Mouse (Mus musculus) large intestine, adult 2 months (tissue): ENCODE results near the gene Hoga1. TPM values are rescaled to one million over a fixed set of nuclear protein-coding genes. Genes with fewer than 3 reads are reported as not detected.
A peak's percentile ranks its signal among the peaks of the same experiment; 100 is the strongest.
"Not testable (repeated sequence)": the region's sequence is repeated elsewhere in the genome, so short reads cannot be mapped to it uniquely, and the experiment has no call there.

Experiments used
- DNase-seq: peaks from one replicate; pipeline ENCODE4 v3.0.0-alpha.2; 2012; ENCODE audit warnings: low read depth, low spot score
- WGBS: fragments of 180-500 bp; shearing (Covaris S2); methylation state at CpG from one replicate; pipeline ENCODE4 v1.1.7; 2018; 5-methylcytosine and 5-hydroxymethylcytosine counted together
- polyA plus RNA-seq: library from polyadenylated mRNA; depleted of rRNA; stranded (reverse); fragments of >200 nt; gene quantifications from 2 replicates; pipeline ENCODE4 v1.2.3, GENCODE M21; 2012

The Hoga1 gene
- polyA plus RNA-seq, 1 experiment = 0.57 TPM

DNA sequence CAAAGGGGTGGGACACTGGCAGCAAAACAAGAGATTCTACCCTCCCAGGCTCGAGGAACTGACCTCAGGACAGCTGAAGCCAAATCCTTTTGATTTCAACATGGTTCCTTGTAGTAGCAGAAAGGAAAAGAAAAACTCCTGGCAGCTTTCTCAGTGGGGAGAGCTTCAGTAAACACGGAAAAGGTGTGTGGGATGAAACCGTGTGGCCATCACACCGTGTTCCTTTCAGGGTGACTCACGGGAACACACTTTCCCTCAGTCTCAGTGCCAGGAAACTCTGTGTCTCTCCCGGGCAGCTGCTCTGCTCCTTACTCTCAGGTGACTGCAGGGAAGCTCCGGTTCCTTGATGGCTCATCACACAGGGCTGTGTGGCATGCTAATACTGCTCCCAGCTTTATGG lies 13.0 kb downstream of the Hoga1 start:
- 14% methylated on average over 7 of the region's 7 CpGs for WGBS
- no peak for DNase-seq

DNA sequence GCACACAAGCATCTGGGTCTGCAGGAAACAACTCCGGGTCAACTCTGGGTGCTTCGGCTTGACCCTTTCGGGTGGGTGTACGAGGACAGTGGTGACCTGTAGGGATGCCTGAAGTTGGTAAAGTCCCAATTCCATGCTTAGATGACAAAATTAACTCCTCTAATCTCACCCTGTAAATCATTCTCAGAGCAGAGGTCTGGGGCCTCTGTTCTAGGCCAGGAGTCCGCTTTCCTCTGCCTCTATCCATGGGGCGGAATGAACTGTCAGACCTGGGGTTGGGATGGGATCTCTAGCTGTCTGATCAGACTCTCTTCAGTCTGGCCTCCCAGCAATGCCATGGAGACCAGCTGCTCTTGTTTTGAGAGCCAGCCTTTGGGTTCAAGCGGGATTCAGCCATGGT lies 16.0 kb downstream of the Hoga1 start:
- WGBS = 92% methylated on average over 7 of the region's 7 CpGs
- DNase-seq = no peak

DNA sequence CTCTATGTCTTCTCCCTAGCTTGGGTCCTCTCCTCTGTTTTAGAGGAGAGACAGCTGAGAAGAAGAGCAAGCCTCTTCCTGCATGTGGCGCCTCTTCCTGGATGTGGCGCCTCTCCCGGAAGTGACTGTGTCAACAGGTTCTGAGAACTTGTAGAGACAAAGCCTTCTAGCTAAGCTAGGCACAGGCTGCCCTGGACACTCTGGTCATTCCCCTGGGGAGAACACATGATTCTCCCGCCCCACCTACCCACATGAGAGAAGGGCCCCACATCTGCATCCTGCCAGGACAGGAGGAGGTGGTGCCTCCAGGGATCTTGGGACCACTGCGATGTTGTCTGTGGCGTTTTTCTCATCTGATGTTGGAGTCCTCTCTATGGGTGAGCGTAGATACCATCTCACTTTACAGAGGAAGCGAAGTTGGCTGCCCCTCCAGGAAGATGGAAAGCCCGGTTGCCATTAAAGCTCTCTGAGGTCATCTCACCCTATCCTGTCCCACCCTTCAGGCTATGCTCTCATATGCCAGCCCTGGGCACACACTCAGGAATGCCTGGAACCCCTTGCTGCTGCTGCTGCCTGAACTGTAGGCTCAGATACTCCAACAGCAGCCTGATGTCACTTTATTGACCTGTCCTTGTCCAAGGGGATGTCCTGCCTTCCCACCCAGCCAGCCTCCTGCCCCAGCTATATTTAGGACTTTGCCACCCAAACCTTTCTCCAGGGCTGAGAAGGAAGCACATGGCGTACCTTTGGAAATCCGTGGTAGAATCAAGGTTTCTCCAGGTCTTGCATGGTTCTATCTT lies 23.2 kb downstream of the Hoga1 start:
- 78% methylated on average over 11 of the region's 11 CpGs for WGBS
- no peak for DNase-seq

DNA sequence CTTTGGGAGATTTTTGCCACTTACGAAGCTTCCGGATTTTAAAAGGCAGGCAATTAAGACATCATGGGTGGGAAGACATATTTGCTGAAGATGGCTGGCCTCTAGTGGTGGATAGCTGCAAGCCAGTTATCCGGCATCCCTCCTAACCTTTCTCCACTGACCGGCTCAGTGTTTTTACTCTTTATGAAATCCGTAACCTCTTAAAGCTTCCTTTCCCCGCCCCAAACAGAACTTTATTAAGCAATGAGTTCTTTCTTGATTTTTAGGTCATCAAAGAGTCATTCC lies 23.8 kb downstream of the Hoga1 start:
- DNase-seq = no peak
- WGBS = 55% methylated on average over 6 of the region's 6 CpGs

DNA sequence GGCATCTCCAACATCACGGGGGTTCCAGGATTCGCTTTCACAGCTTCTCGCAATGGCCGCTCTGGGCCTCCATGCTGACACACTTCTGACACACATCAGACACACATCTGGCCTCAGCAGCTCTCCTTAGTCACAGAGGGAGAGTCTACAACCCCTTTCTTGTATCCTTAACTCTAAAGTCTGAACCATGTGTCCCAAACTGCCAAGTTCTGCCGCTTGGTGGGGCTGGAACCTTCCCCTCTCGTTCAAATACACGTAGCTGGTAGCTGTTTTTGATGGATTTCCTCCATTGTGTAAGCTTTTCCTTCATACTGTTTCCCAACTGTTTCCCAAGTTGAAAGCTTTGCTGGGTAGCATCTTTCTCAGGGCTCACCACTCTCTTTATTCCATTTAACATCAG lies 25.8 kb downstream of the Hoga1 start:
- 78% methylated on average over 7 of the region's 7 CpGs for WGBS
- DNase-seq = no peak

DNA sequence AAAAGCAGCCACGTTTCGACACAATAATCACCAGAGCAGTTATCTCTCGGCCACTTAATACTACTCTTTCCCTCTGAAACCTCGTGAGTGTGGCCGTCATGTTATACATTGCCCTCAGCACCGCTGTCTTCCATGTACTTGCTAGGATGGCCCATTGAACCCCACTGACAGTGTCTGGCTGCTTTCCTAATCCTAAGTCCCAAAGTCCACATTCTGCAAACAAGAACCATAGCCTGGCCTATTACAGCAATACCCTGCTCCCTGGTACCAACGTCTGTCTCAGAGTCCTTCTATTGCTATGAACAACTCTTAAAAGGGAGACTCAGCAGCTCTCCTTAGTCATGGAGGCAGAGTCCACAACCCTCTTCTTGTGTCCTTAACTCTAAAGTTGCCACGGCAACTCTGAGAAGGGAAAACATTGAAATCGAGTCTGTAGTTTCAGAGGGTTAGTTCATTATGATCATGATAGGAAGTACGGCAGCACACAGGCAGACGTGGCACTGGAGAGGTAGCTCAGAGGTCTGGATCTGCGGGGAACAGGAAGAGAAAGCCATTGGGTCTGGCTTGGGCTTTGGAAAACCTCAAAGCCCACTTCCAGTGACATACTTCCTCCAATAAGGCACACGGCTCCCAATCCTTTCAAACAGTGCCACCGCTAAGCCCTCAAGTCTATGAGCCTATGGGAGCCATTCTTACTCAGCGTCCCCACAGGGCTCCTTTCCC lies 26.6 kb downstream of the Hoga1 start:
- 48% methylated on average over 15 of the region's 15 CpGs for WGBS
- no peak for DNase-seq

DNA sequence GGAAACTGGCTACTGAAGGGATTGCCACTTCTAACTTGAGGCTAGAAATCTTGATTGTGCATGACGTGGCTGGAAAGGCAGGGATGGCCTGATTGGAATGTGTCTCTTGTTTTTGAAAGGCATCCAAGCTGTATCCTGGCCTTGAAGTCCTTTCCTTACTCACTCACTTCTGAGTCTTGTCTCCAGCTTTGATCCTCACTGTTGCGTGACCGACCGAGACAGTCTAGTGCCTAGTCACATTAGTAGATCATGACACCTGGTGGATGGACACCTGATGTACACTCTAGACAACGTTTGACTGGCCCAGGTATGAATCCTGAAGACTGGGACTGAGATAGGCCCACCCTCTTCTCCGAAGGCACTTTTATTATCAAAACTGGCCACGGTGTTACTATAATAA lies 27.4 kb downstream of the Hoga1 start:
- DNase-seq = no peak
- WGBS = 43% methylated on average over 7 of the region's 7 CpGs

DNA sequence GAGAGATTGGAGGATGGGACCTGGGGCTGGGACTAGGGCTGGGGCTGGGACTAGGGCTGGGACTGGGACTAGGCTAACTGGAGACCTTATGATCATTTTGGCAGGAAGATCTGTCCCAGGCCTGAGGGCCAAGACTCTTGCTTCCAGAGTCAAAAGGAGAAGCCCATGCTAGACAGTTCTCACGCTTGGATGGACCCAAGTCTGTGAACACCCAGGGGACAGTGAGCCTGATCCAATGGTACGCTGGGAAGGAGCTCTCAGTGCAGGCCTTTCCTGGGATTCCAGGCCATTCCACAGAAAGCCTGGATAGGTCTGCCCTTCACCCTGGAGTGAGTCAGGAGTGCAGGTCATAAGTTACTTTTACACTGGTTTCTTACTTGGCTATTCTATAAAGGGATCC lies 29.6 kb downstream of the Hoga1 start:
- WGBS = 84% methylated on average over 2 of the region's 2 CpGs
- no peak for DNase-seq

DNA sequence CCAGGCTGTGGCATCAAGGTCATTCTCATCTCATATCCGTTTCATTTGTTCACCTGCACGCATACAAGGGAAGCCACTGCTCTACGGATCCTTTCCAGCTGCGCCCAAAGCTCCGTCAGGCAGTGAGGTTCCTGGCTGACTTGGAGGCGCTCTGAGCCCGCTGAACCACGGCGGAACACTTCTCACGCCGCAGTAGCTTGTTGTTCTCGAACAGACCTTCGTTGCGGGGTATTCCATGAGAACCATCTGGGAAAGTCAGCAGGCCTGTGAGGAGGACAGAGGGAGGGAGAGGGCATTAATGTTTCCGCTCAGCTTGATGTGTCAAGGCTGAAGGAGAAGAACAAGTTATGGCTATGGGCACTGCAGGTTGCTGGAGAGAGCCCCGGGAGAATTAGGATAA lies 30.6 kb downstream of the Hoga1 start:
- no peak for DNase-seq
- WGBS = 90% methylated on average over 16 of the region's 16 CpGs

DNA sequence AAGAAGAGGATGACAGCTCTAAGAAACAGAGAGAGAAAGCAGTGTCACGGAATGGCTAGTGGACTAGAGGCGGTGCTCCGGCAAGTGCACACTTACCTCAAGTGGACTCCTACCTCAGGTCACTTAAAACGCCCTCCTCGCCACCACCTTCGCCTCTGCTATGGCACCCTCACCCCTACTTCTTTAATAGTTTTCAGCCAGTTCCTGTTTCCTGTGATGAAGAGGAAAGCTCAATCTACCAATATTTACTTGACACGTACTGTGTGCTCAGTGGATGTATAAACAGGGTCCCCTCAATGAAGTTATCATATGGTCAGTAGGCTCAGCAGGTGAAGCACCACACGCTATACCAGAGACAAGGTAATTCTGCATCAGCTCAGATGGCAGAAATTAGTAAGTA lies 33.2 kb downstream of the Hoga1 start:
- no peak for DNase-seq
- WGBS = 87% methylated on average over 8 of the region's 8 CpGs

DNA sequence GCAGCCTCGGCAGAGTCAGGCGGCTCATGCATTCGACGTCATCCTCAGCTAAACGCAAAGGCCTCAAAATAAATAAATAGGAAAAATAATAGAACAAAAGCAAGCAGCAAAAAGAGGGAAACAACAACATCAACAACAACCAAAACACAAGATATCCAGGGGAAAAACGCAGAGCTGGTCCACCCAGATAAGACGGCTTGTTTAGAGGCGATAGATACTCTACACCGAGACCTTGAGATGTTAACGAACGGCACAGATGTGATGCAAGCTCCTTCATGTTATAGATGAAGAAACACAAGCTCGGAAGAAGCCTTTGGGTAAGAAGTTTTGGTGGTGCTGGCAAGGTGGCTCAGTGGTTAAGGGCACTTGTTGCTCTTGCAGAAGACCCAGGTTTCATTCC lies 33.6 kb downstream of the Hoga1 start:
- whole genome bisulfite sequencing = 94% methylated on average over 12 of the region's 12 CpGs
- no peak for DNase-seq

DNA sequence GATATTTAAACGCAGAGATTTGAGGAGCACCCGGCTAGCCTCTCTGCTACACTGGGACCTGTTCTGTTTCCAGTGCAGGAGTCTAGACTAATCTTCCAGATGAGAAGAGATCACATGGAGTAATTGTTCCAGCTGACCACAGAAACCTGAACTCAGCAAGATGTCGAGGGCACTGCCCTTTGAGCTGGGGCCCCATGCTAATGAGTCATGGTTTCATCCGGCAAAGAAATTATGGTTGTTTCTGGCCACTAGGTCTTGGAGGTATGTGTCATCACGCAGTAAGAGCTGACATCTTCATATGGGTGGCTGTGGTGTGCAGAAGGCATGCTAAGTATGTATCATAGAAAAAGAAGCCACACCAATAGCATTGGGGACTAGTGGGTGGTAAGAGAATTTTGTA lies 34.5 kb downstream of the Hoga1 start:
- DNase-seq = no peak
- 56% methylated on average over 5 of the region's 5 CpGs for WGBS

DNA sequence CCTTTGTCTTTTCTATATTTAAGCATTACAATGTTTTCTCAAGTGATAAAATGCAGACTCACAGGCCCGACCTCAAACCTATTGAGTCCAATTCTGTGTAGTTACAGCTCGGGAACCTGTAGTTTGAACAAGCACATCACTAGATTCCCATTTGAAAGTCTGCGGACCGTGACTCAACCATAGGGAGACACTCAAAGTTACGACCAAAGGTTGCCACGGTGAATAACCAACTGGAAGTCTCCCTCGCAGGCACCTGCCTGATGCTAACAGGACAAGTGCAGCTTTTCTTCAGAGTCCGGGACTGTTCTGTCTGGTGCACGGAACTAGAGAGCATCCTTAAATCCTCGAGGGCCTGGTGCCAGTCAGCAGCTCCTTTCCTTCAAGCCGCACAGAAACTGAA lies 35.1 kb downstream of the Hoga1 start:
- DNase-seq = no peak
- 76% methylated on average over 11 of the region's 11 CpGs for WGBS

DNA sequence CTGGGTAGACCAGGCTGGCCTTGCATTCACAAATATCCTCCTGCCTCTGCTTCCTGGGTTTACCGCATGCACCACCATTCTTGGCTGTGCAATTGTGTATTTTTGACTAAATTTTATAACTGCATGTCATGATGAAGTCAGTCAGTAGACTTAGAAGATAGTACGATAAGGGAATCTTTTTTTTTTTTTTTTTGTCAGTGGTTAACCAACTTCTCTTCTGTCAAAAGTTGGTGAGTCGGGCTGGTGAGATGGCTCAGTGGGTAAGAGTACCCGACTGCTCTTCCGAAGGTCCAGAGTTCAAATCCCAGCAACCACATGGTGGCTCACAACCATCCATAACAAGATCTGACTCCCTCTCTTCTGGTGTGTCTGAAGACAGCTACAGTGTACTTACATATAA lies 36.2 kb downstream of the Hoga1 start:
- WGBS = 91% methylated on average over 5 of the region's 5 CpGs

DNA sequence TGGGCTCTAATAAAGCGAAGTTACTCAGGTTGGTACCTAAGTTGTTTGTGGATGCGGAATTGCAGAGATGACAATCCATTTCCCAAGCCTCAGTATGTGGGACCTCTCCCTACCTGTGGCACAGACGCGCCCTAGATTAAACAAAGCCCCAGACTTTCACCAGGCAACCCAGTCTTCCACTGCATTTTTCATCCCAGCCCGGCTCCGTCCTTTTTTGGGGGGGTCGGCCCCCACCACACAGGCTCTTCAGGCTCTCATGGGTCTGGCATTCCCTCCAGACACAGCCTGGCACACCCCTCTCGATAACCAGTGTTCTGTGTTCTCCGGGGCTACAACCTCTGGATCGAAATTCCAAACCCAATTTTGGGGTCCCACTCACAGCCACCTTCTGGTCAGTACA lies 40.3 kb downstream of the Hoga1 start:
- WGBS = 10% methylated on average over 10 of the region's 10 CpGs
- no peak for DNase-seq

More for the DNA sequence above, 36.2 kb downstream of the Hoga1 start:
- not testable (repeated sequence) for DNase-seq

DNA sequence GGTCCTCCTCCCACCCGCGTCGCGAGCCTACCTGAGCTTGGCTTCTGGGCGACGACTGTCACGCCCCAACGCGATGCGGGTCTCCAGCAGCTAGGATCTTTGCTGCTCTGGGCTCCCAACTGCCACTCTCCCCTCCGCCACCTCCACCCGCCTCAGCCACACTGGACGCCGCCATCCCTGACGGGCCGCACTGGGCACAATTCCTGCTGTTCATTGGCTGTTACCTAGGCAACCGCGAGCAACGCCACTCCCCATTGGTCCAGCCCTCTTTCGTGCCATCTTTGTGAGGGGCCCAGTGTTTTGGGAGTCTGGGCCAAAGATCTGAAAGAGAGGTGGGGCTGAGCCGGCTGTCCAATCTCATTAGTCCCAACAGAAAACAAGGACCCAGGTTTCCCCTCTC lies 40.8 kb downstream of the Hoga1 start, which contains the start of gene Morn4:
Gene Morn4, minus strand, starts transcription at position 192 of the 400 bp plus-strand sequence.
- 3% methylated on average over 21 of the region's 21 CpGs for WGBS
- DNase-seq = no peak

DNA sequence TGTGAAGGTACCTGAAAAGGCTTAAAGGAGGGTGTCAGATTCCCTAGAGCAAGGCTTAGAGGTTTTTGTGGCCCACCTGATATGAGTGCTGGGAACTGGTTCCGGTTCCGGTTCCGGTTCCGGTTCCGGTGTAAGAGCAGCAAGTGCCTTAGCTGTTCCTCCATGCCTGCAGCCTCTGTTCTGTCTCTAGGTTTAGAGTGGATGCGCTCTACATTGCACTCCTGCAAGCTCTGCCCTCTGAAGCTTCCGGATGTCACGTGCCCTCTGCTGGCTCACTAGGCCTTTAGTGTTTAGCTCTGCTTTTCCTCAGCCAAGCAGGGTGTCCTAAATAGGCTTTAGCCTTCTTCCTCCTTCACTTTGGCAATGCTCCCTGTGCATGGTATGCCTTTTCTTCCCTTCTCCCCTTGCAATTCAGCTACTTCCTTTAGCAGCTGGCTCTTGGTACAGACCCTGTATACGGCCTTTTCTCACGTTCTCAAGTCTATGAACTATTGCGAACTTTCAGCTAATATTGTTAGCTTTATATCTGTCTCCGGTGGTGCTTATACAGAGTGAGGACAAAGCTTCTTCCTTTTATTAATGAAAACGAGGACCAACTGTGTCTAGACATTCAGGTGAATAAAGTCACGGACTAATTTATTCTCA lies 43.8 kb downstream of the Hoga1 start:
- WGBS = 20% methylated on average over 14 of the region's 14 CpGs
- peak; percentile 51 for DNase-seq

DNA sequence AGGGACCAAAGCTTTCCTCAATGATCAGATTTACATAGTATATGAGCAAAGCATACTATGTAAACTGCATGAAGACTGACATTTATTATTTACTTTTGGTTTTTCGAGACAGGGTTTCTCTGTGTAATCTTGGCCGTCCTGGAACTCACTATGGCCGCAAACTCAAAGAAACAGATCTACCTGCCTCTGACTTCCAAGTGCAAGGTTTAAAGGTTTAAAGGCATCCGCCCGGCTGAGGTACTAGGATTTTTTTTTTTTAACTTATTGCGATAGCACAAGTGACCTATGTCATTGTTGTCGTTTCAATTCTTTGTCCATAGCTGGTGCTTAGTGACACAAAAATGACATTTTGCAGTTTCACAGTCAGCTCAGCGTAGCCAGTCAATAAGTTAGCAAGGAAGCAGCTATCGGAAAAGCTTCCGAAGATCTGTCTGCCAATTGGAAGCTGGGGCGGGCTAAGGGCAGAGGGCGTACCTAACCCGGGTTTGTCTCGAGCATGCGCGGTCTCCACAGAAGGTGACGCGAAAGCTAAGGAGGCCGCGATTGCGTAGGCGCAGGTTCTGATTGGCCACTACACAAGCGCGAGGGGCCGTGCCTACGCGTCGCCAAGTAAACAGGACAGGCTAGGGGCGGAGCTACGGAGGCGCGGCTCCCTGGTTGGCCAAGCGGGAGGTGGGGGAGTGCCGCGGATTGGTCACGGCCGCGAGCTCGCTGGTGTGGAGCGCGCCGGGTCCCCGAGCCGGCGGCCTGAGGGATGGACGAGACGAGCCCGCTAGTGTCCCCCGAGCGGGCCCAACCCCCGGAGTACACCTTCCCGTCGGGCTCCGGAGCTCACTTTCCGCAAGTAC lies 44.6 kb downstream of the Hoga1 start, which contains the start of gene Pi4k2a:
Gene Pi4k2a, plus strand, starts transcription at position 723 of the 848 bp plus-strand sequence.
- under 1% methylated on average over 54 of the region's 55 CpGs for WGBS
- DNase-seq = peak; percentile 98

DNA sequence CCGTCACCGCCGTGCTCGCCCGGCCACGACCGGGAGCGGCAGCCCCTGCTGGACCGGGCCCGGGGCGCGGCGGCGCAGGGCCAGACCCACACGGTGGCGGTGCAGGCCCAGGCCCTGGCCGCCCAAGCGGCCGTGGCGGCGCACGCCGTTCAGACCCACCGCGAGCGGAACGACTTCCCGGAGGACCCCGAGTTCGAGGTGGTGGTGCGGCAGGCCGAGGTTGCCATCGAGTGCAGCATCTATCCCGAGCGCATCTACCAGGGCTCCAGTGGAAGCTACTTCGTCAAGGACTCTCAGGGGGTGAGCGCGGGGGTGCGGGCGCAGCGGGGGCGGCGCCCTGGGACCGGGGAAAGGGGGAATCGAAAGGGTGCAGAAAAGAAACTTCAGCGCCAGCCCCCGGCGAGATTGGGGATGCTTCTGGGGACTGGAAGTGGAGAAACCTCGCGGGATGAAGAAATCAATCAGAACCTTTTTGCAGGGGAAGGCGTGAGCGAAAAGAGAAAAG lies 45.3 kb downstream of the Hoga1 start:
- WGBS = under 1% methylated on average over 52 of the region's 52 CpGs
- DNase-seq = no peak

DNA sequence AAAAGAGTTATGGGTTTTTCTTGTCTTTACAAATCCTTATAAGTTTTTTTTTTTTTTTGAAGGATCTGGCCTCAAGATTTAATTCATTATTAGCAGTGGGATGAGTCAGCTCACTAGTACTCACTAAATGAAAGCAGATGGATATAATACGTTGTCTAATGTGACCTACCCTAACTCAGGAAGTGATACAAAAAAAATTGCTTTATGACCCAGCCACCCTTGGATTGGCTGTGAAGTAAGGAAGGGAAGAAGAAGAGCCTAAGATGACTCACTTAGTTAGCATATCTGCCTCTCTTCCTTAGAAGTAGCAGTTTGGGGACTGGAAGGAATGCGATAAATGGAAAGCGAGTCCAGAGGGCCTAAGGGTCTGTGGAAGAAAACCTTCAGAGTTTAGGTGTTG lies 54.0 kb downstream of the Hoga1 start:
- 70% methylated on average over 3 of the region's 3 CpGs for WGBS
- DNase-seq = no peak
